9 mouse cellular contexts compared by ENCODE assay signal in the genomic region with DNA sequence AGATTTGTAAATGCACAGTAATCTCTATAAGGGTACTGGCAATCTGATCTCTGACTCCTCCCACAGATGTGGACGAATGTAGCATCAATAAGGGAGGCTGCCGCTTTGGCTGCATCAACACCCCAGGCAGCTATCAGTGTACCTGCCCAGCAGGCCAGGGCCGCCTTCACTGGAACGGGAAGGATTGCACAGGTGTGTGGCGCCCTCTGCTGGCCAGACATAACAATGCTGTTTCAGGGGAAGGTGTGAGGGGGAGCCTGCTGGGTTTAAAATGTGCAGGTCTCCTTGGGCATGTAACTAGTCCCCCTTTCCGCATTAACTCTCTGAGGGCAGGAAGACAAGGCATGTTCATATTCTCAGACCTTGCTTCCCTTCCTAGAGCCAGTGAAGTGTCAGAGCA. TPM values are rescaled to one million over a fixed set of nuclear protein-coding genes. Genes with fewer than 3 reads are reported as not detected.
DNase-seq lines count a peak whose midpoint lies in the region; TF ChIP-seq lines count a peak whose summit lies in the region.
"Had no signal": no experiment of that assay in that cellular context is flagged by ENCODE, and none has a peak within 500 bp of the region (broad histone marks: within the 10 kb centered on the region; RNA-seq: fewer than 3 reads in every experiment).

No protein-coding gene starts in this region.

- no peak for TF ChIP-seq POLR2A in cortical plate, adult 2 months (IDR thresholded peaks at IDR 0.05; ENCODE audit: extremely low read depth, insufficient read depth, low read length)

- H3K27ac ChIP-seq in cortical plate, adult 2 months (ENCODE audit: insufficient read depth, low read length): no peak overlapping the region
- H3K27ac ChIP-seq: embryonic facial prominence, embryonic 13.5 days had no signal

- peak; percentile 91 for TF ChIP-seq CTCF in cortical plate, adult 2 months (IDR thresholded peaks at IDR 0.05; ENCODE audit: extremely low read depth, insufficient read depth, low read length)

- intact Hi-C loops in gastrocnemius, postnatal 36 days (cut with DNase I): loop anchor here (2.0 to 5.0 kb wide), 2 partner anchors 79 to 176 kb away; no protein-coding TSS in a partner anchor

- H3K4me1 ChIP-seq in cortical plate, adult 2 months (ENCODE audit: control insufficient read depth, insufficient read depth, low read length): no peaks in the 10 kb centered on the region

- no peak overlapping the region for H3K4me3 ChIP-seq in cortical plate, adult 2 months (ENCODE audit: insufficient read depth, low read length)
- H3K4me3 ChIP-seq: embryonic facial prominence, embryonic 13.5 days had no signal

- DNase-seq in 416B (ENCODE audit: low read depth): peak; percentile 71
- peak; percentile 86 for DNase-seq in ZHBTc4 (ENCODE audit: low read depth, low spot score)
- peak; percentile 65 to 73 for DNase-seq in gastrocnemius, postnatal 36 days
- peak; percentile 83 to 84 for DNase-seq in kidney, postnatal 25 days
- peak; percentile 69 to 73 for DNase-seq in lung, adult 18-20 months
- peak; percentile 67 for DNase-seq in ovary, postnatal 10 days (ENCODE audit: low spot score)
- DNase-seq in thymus, postnatal 10 days (ENCODE audit: low spot score in 2 of 2): peak; percentile 66 to 85

RNA-seq across cellular contexts. Expression of a gene that starts 13.3 kb away (rescaled TPM):
- polyA plus RNA-seq in cortical plate, adult 2 months (2012; rRNA removed): 110 and 113 TPM in 2 replicates
- 10 to 100 TPM; 12.4 to 16.7 TPM for total RNA-seq in gastrocnemius, postnatal 36 days (2021)

RNA-seq across cellular contexts. Expression of a gene that starts 21.7 kb away (rescaled TPM):
- 0.64 and 3.0 TPM in 2 replicates for polyA plus RNA-seq in cortical plate, adult 2 months (2012; rRNA removed)
- total RNA-seq in gastrocnemius, postnatal 36 days (2021): under 1 TPM; 0.13 to 0.15 TPM

RNA-seq across cellular contexts. Expression of a gene that starts 43.9 kb away (rescaled TPM):
- 3.7 and 4.5 TPM in 2 replicates for polyA plus RNA-seq in cortical plate, adult 2 months (2012; rRNA removed)
- total RNA-seq in gastrocnemius, postnatal 36 days (2021): 1 to 10 TPM; 1.8 to 2.6 TPM
